Mouse (Mus musculus): ENCODE results near the gene Gng2. TPM values are rescaled to one million over a fixed set of nuclear protein-coding genes. Genes with fewer than 3 reads are reported as not detected.

Gng2 gene
- total and polyA plus RNA-seq, 3 experiments, result 3.3 to 17.2 TPM; not detected in 1

DNA sequence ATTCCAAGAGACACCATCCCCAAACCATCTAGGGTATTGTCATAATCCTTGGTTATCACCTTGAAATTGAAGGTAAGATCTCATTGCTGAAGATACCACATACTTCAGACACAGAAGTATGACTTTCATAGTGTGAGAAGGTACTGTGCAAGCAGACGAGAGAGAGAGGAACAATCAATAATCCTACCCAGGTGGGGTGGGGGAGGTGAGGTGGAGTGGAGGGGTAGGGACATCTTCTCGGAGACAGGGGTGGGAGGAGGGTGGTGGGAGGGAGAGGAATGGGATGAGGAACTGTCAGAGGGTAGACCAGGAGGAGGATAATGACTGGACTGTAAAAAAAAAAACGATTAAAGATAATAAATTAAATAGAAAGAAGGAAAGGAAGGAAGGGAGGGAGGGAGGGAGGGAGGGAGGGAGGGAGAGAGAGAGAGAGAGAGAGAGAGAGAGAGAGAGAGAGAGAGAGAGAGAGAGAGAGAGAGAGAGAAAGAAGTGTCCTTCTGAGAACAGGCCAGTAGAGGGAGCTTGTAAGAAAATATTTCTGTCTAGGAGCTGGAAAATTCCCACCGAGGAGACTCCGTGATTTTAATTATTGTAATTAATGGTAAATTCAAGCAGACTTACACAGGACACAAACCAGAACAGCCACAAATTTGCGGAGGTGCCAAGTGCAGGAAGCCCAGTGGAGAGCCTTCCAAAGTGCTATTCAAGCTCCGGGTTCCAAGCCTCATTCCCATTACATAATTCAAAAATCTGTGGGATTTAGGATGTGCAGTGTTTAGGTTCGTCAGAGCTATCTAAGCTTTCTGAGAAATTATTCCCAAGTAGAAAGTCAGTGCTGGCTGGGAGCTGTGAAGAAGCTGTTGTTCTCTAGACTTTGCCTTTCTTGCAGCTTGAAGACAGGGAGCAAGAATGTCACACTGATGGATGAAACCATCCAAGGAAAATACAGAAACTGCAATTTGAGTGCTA, 118.3 kb downstream of the Gng2 start (continued):
- TF ChIP-seq CTCF (IDR thresholded peaks at IDR 0.05 in 2 of 3, conservative IDR thresholded peaks at IDR 0.05 in 1 of 3; ENCODE audit: control insufficient read depth in 1 of 3, insufficient read depth in 1 of 3, low read depth in 2 of 3, low read length in 3 of 3, poor library complexity in 1 of 3, severe bottlenecking in 1 of 3), result peak in 1 of 3 experiments; percentile 38; a peak in 2 of 6 replicates
- no peak for TF ChIP-seq CHD1 (IDR thresholded peaks at IDR 0.05; ENCODE audit: low read depth, low read length)

- Histone ChIP-seq H3K36me3 (ENCODE audit: control insufficient read depth in 1 of 2, insufficient read depth in 2 of 2, low read length in 2 of 2) (no peaks in the 10 kb centered on the region), H3K4me3 (ENCODE audit: control insufficient read depth in 1 of 2, insufficient read depth in 1 of 2, low read depth in 2 of 2, low read length in 2 of 2) (no peak overlapping the region), H3K27ac (ENCODE audit: control insufficient read depth, low read depth, low read length) (no peak overlapping the region), H3K4me1 (ENCODE audit: control insufficient read depth in 1 of 2, insufficient read depth in 2 of 2, low read length in 2 of 2) (no peaks in the 10 kb centered on the region), H3K9me3 (replicated peaks; ENCODE audit: insufficient read depth, low read length) (no peaks in the 10 kb centered on the region), H3K9ac (ENCODE audit: control insufficient read depth, low read depth, low read length, poor library complexity, severe bottlenecking) (no peak overlapping the region), H3K27me3 (ENCODE audit: control insufficient read depth in 1 of 2, insufficient read depth in 2 of 2, low read length in 2 of 2) (peaks cover 0 to 4% of the 10 kb centered on the region in 2 experiments; a peak in 3 of 4 replicates), H3K79me2 (ENCODE audit: control insufficient read depth, insufficient read depth, low read length, poor library complexity) (no peaks in the 10 kb centered on the region)
- TF ChIP-seq SMC3 (IDR thresholded peaks at IDR 0.05; ENCODE audit: low read depth, low read length) (no peak), RAD21 (IDR thresholded peaks at IDR 0.05; ENCODE audit: low read depth, low read length) (no peak), RCOR1 (IDR thresholded peaks at IDR 0.05; ENCODE audit: low read depth, low read length) (no peak), E2F4 (IDR thresholded peaks at IDR 0.05; ENCODE audit: borderline replicate concordance, low read depth, low read length) (no peak), NELFE (IDR thresholded peaks at IDR 0.05; ENCODE audit: low read depth, low read length) (no peak), CTCF (IDR thresholded peaks at IDR 0.05 in 2 of 3, conservative IDR thresholded peaks at IDR 0.05 in 1 of 3; ENCODE audit: control insufficient read depth in 1 of 3, insufficient read depth in 1 of 3, low read depth in 2 of 3, low read length in 3 of 3, poor library complexity in 1 of 3, severe bottlenecking in 1 of 3) (no peak), GATA1 (IDR thresholded peaks at IDR 0.05; ENCODE audit: low read depth, low read length) (no peak), MAFK (IDR thresholded peaks at IDR 0.05; ENCODE audit: borderline replicate concordance, low read depth, low read length) (no peak), USF1 (IDR thresholded peaks at IDR 0.05; ENCODE audit: low read depth, low read length) (no peak), TAL1 (IDR thresholded peaks at IDR 0.05; ENCODE audit: low read length) (no peak), POLR2AphosphoS2 (IDR thresholded peaks at IDR 0.05; ENCODE audit: low read length) (no peak), MAZ (IDR thresholded peaks at IDR 0.05; ENCODE audit: low read depth, low read length) (no peak), POLR2A (IDR thresholded peaks at IDR 0.05; ENCODE audit: control insufficient read depth in 1 of 2, insufficient read depth in 1 of 2, low read depth in 1 of 2, low read length in 2 of 2, poor library complexity in 1 of 2) (no peak), MYC (IDR thresholded peaks at IDR 0.05; ENCODE audit: low read depth, low read length) (no peak), ETS1 (IDR thresholded peaks at IDR 0.05; ENCODE audit: low read depth, low read length) (no peak)
- no peak for DNase-seq (ENCODE audit: low read depth, low spot score)
Observed at GRCm38 (mm10) chr14:19858279-19858678, 119.1 kb downstream of the Gng2 start.

- Histone ChIP-seq H3K79me2 (ENCODE audit: control insufficient read depth, insufficient read depth, low read length, poor library complexity) (no peaks in the 10 kb centered on the region), H3K4me3 (ENCODE audit: control insufficient read depth in 1 of 2, insufficient read depth in 1 of 2, low read depth in 2 of 2, low read length in 2 of 2) (no peak overlapping the region), H3K27me3 (ENCODE audit: control insufficient read depth in 1 of 2, insufficient read depth in 2 of 2, low read length in 2 of 2) (peaks cover 0 to 4% of the 10 kb centered on the region in 2 experiments; a peak in 3 of 4 replicates), H3K4me1 (ENCODE audit: control insufficient read depth in 1 of 2, insufficient read depth in 2 of 2, low read length in 2 of 2) (no peaks in the 10 kb centered on the region), H3K27ac (ENCODE audit: control insufficient read depth, low read depth, low read length) (no peak overlapping the region), H3K9ac (ENCODE audit: control insufficient read depth, low read depth, low read length, poor library complexity, severe bottlenecking) (no peak overlapping the region), H3K36me3 (ENCODE audit: control insufficient read depth in 1 of 2, insufficient read depth in 2 of 2, low read length in 2 of 2) (no peaks in the 10 kb centered on the region), H3K9me3 (replicated peaks; ENCODE audit: insufficient read depth, low read length) (no peaks in the 10 kb centered on the region)
- TF ChIP-seq TAL1 (IDR thresholded peaks at IDR 0.05; ENCODE audit: low read length) (no peak), MEF2A (IDR thresholded peaks at IDR 0.05; ENCODE audit: extremely low read depth, insufficient replicate concordance, low read depth, low read length, poor library complexity, severe bottlenecking) (no peak), USF1 (IDR thresholded peaks at IDR 0.05; ENCODE audit: low read depth, low read length) (no peak), TCF12 (IDR thresholded peaks at IDR 0.05; ENCODE audit: low read depth, low read length) (no peak), ZNF384 (IDR thresholded peaks at IDR 0.05; ENCODE audit: low read depth, low read length) (no peak), MAFK (IDR thresholded peaks at IDR 0.05; ENCODE audit: borderline replicate concordance, low read depth, low read length) (no peak), HCFC1 (IDR thresholded peaks at IDR 0.05; ENCODE audit: low read depth, low read length) (no peak), POLR2AphosphoS2 (IDR thresholded peaks at IDR 0.05; ENCODE audit: low read length) (no peak), SIN3A (IDR thresholded peaks at IDR 0.05; ENCODE audit: low read length) (no peak), TBP (IDR thresholded peaks at IDR 0.05; ENCODE audit: low read depth, low read length) (no peak), BHLHE40 (IDR thresholded peaks at IDR 0.05; ENCODE audit: borderline replicate concordance, low read depth, low read length) (no peak), ZKSCAN1 (IDR thresholded peaks at IDR 0.05; ENCODE audit: low read depth, low read length) (no peak)
- DNase-seq (ENCODE audit: low read depth, low spot score), result no peak
Observed at GRCm38 (mm10) chr14:19853471-19853870, 124.0 kb downstream of the Gng2 start.
